Mouse (Mus musculus) common myeloid progenitor, adult 5-6 weeks (primary cell): Measurements from ENCODE around the gene Gm11757. TPM values are rescaled to one million over a fixed set of nuclear protein-coding genes. Genes with fewer than 3 reads are reported as not detected.
"Not testable (repeated sequence)": the region's sequence is repeated elsewhere in the genome, so short reads cannot be mapped to it uniquely, and the experiment has no call there.

Experiments used
- ATAC-seq: replicated peaks from 2 replicates; pipeline ENCODE4 v1.8.0; 2016; ENCODE audit warnings: low read depth, mild to moderate bottlenecking, moderate TSS enrichment, inconsistent platforms; ENCODE audit not compliant: poor library complexity, severe bottlenecking
- total RNA-seq: library from RNA; stranded (forward); fragments of 200-1000, 187-1606 nt; gene quantifications from 2 replicates; pipeline ENCODE4 v1.2.3, GENCODE M21; 2017

The Gm11757 gene
- not detected in 2 replicates for total RNA-seq

GRCm38 (mm10) chr4:73891012-73891411 lies at the start of gene Gm11757:
Gene Gm11757, minus strand, starts transcription at chr4:73891112.
- not testable (repeated sequence) for ATAC-seq

- not testable (repeated sequence) for ATAC-seq
Observed at GRCm38 (mm10) chr4:73920660-73921059, 29.7 kb upstream of the Gm11757 start, which contains the start of gene Gm11756. Gene Gm11756, minus strand, starts transcription at chr4:73920760.

DNA sequence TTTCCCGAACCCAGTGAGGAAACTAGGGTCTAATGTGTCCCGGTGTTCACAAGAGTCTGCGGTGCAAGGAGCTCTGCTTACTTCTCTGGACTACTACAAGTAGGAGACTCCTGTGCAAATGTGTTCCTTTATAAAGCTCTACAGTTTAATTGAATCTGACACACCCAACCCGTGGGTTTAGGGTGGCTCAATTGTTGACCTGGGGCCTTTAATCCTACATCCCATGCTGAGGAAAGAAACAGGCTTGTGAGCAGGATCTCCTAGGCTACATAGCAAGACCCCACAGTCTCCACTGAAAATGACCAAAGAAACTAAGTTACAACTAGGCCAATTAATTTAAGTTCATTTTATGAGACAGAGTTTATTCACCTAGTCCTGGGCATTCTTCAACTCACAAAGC lies 14.9 kb upstream of the Gm11757 start, which contains the start of gene Gm13871:
Gene Gm13871, minus strand, starts transcription at position 101 of the 400 bp plus-strand sequence.
- not testable (repeated sequence) for ATAC-seq

- ATAC-seq, result not testable (repeated sequence)
Observed at GRCm38 (mm10) chr4:73876166-73876565, 14.7 kb downstream of the Gm11757 start, which contains the start of gene Gm11758. Gene Gm11758, minus strand, starts transcription at chr4:73876266.

Other genes starting within 250 kb of the Gm11757 start
- gene Gm11239, start 222.8 kb downstream of the Gm11757 start, total RNA-seq, result not detected in 2 replicates
- gene Gm428, start 207.6 kb downstream of the Gm11757 start, total RNA-seq, result not detected in 2 replicates
- not detected in 2 replicates for gene Rasef, start 100.1 kb downstream of the Gm11757 start, total RNA-seq
- not detected in 2 replicates for gene Gm11758, start 14.8 kb downstream of the Gm11757 start, total RNA-seq
- not detected in 2 replicates for gene Gm13871, start 14.8 kb upstream of the Gm11757 start, total RNA-seq
- gene Gm11756, start 29.6 kb upstream of the Gm11757 start, total RNA-seq, result not detected in 2 replicates
- not detected in 2 replicates for gene 2310002L09Rik, start 59.7 kb upstream of the Gm11757 start, total RNA-seq
- not detected in 2 replicates for gene Frmd3, start 122.3 kb upstream of the Gm11757 start, total RNA-seq